8 mouse cellular contexts compared by ENCODE assay signal in the genomic region with DNA sequence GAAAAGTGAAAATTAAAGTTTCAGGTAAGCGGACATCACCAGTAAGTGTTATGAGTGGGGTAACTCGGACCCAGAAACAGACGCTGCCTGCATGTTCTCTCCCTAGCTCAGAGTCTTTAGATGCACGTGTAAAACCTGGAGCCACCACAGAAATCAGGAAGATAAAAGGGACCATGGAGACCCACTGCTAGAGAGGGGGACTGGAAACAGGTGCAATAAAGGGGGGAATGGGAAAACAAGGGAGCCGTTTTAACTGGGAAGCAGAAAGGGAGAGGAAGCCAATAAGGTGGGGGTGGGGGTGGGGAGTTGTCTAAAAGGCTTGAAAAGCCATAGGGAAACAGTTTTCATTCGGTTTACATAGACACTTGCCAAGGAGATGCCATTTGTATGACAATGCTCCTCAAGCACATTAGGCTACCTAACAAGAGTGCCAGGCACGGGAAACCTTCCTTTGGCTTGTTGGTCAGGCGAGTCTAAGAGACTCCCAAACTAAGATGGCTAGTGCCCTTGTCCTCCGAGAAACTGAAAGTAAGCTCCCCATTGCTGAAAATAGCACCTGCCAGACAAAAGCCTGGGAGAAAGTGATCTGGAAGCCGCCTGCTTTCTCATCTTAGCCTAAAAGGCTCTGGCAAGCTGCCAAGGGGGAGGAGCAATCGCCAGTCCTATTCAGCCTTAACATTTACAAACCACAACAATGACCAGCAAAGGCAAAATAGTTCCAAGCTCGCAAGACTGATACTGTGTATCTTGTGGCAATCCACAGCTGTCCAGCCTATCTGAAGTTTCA. TPM values are rescaled to one million over a fixed set of nuclear protein-coding genes. Genes with fewer than 3 reads are reported as not detected.
A peak's percentile ranks its signal among the peaks of the same experiment; 100 is the strongest.
DNase-seq lines count a peak whose midpoint lies in the region; ATAC-seq and TF ChIP-seq lines count a peak whose summit lies in the region.

No protein-coding gene starts in this region.

- DNase-seq in spleen, adult 12 weeks (ENCODE audit: low spot score): peak; percentile 46
- no peak for DNase-seq in spleen, adult 18-20 months
- peak; percentile 76 for DNase-seq in adrenal gland, postnatal 14 days
- peak; percentile 74 for DNase-seq in hindbrain, postnatal 0 days (ENCODE audit: low spot score)
- peak; percentile 50 for DNase-seq in ovary, postnatal 36 days (ENCODE audit: low spot score)

- peak overlapping the region; percentile 35 for H3K4me3 ChIP-seq in forebrain, embryonic 16.5 days (replicated peaks; ENCODE audit: low read length)
- H3K4me3 ChIP-seq in hindbrain, postnatal 0 days (ENCODE audit: low read length): peak overlapping the region; percentile 25
- H3K4me3 ChIP-seq in lung, embryonic 15.5 days: no peak overlapping the region

- WGBS in forebrain, embryonic 16.5 days: 14% methylated on average over 12 of the region's 12 CpGs
- WGBS in hindbrain, postnatal 0 days: 35% methylated on average over 12 of the region's 12 CpGs
- 63% methylated on average over 12 of the region's 12 CpGs for WGBS in lung, embryonic 15.5 days

- H3K27ac ChIP-seq in forebrain, embryonic 16.5 days (ENCODE audit: low read length): peak overlapping the region; percentile 60
- H3K27ac ChIP-seq in hindbrain, postnatal 0 days: peak overlapping the region; percentile 20; the same call in 1 of the 2 replicates
- H3K27ac ChIP-seq in lung, embryonic 15.5 days: no peak overlapping the region

- peak overlapping the region; percentile 51 for H3K4me2 ChIP-seq in forebrain, embryonic 16.5 days (ENCODE audit: low read length)
- peak overlapping the region; percentile 52 for H3K4me2 ChIP-seq in hindbrain, postnatal 0 days (ENCODE audit: low read depth, low read length)
- H3K4me2 ChIP-seq in lung, embryonic 15.5 days: peak overlapping the region; percentile 24

- H3K36me3 ChIP-seq in forebrain, embryonic 16.5 days (ENCODE audit: control insufficient read depth, insufficient read depth): peaks cover 22% of the 10 kb centered on the region
- H3K36me3 ChIP-seq in hindbrain, postnatal 0 days (ENCODE audit: insufficient read depth, low read length): peaks cover 19% of the 10 kb centered on the region; the same call in 1 of the 2 replicates
- peaks cover 39% of the 10 kb centered on the region for H3K36me3 ChIP-seq in lung, embryonic 15.5 days

- no peaks in the 10 kb centered on the region for H3K27me3 ChIP-seq in forebrain, embryonic 16.5 days (replicated peaks; ENCODE audit: control insufficient read depth, insufficient read depth, low read length)
- no peaks in the 10 kb centered on the region for H3K27me3 ChIP-seq in hindbrain, postnatal 0 days (ENCODE audit: insufficient read depth, low read length)
- no peaks in the 10 kb centered on the region for H3K27me3 ChIP-seq in lung, embryonic 15.5 days

- ATAC-seq in forebrain, embryonic 16.5 days: peak; percentile 54
- ATAC-seq in hindbrain, postnatal 0 days: peak; percentile 51; the same call in 1 of the 2 replicates
- ATAC-seq in lung, embryonic 15.5 days (ENCODE audit: borderline replicate concordance, extremely low read depth, low FRiP score, low TSS enrichment): no peak; the same call in 1 of the 2 replicates
- ATAC-seq in activated CD4-positive, CD25-positive, alpha-beta regulatory T cell, adult 4 months: no peak

- TF ChIP-seq CTCF in hindbrain, postnatal 0 days (IDR thresholded peaks at IDR 0.05; ENCODE audit: low read depth): no peak

- H3K9ac ChIP-seq in forebrain, embryonic 16.5 days (replicated peaks; ENCODE audit: low read depth, low read length): peak overlapping the region; percentile 43; the same call in 1 of the 2 replicates
- no peak overlapping the region; the same call in 1 of the 2 replicates for H3K9ac ChIP-seq in hindbrain, postnatal 0 days (replicated peaks; ENCODE audit: low read length)
- no peak overlapping the region for H3K9ac ChIP-seq in lung, embryonic 15.5 days

- H3K9me3 ChIP-seq in forebrain, embryonic 16.5 days (ENCODE audit: control insufficient read depth, low read length): no peaks in the 10 kb centered on the region; the same call in 1 of the 2 replicates
- no peaks in the 10 kb centered on the region for H3K9me3 ChIP-seq in hindbrain, postnatal 0 days (ENCODE audit: low read length)
- no peaks in the 10 kb centered on the region for H3K9me3 ChIP-seq in lung, embryonic 15.5 days

- peaks cover 13% of the 10 kb centered on the region for H3K4me1 ChIP-seq in forebrain, embryonic 16.5 days (replicated peaks; ENCODE audit: control insufficient read depth, insufficient read depth, low read length)
- H3K4me1 ChIP-seq in hindbrain, postnatal 0 days (ENCODE audit: insufficient read depth, low read length): no peaks in the 10 kb centered on the region
- peaks cover 12% of the 10 kb centered on the region; the same call in 1 of the 2 replicates for H3K4me1 ChIP-seq in lung, embryonic 15.5 days

RNA-seq across cellular contexts. Expression of gene Got2, which starts 10.0 kb away (rescaled TPM):
- total RNA-seq in adrenal gland, postnatal 14 days (2021): 99.6 and 129 TPM in 2 replicates
- polyA plus RNA-seq in forebrain, embryonic 16.5 days (2015; fragmentation: Nextera tagmentation; extraction: Ambion mirVana): 170 and 175 TPM in 2 replicates
- total RNA-seq in hindbrain, postnatal 0 days (2014; rRNA removed): 243 and 251 TPM in 2 replicates
- 228 and 230 TPM in 2 replicates for polyA plus RNA-seq in hindbrain, postnatal 0 days (2015; fragmentation: Nextera tagmentation; extraction: Ambion mirVana)
- 137 and 146 TPM in 2 replicates for polyA plus RNA-seq in lung, embryonic 15.5 days (2015; fragmentation: Nextera tagmentation; extraction: Ambion mirVana)
- polyA plus RNA-seq in activated CD4-positive, CD25-positive, alpha-beta regulatory T cell, adult 4 months (2017; shearing (Covaris generic)): 100 to 1,000 TPM in 1 of 2 experiments, 10 to 100 TPM in 1; 66.6 to 136 TPM

RNA-seq across cellular contexts. Expression of gene Slc38a7, which starts 25.0 kb away (rescaled TPM):
- total RNA-seq in adrenal gland, postnatal 14 days (2021): 13.3 and 13.6 TPM in 2 replicates
- 29.9 and 31.1 TPM in 2 replicates for polyA plus RNA-seq in forebrain, embryonic 16.5 days (2015; fragmentation: Nextera tagmentation; extraction: Ambion mirVana)
- 29.8 and 35.6 TPM in 2 replicates for total RNA-seq in hindbrain, postnatal 0 days (2014; rRNA removed)
- polyA plus RNA-seq in hindbrain, postnatal 0 days (2015; fragmentation: Nextera tagmentation; extraction: Ambion mirVana): 19.6 and 21.6 TPM in 2 replicates
- 12.5 and 13.8 TPM in 2 replicates for polyA plus RNA-seq in lung, embryonic 15.5 days (2015; fragmentation: Nextera tagmentation; extraction: Ambion mirVana)
- polyA plus RNA-seq in activated CD4-positive, CD25-positive, alpha-beta regulatory T cell, adult 4 months (2017; shearing (Covaris generic)): 1 to 10 TPM; 4.7 to 5.3 TPM

RNA-seq across cellular contexts. Expression of gene Sap18b, which starts 53.2 kb away (rescaled TPM):
- total RNA-seq in adrenal gland, postnatal 14 days (2021): 188 and 211 TPM in 2 replicates
- 219 and 261 TPM in 2 replicates for polyA plus RNA-seq in forebrain, embryonic 16.5 days (2015; fragmentation: Nextera tagmentation; extraction: Ambion mirVana)
- 31.2 and 57.4 TPM in 2 replicates for total RNA-seq in hindbrain, postnatal 0 days (2014; rRNA removed)
- polyA plus RNA-seq in hindbrain, postnatal 0 days (2015; fragmentation: Nextera tagmentation; extraction: Ambion mirVana): 325 and 342 TPM in 2 replicates
- 313 and 341 TPM in 2 replicates for polyA plus RNA-seq in lung, embryonic 15.5 days (2015; fragmentation: Nextera tagmentation; extraction: Ambion mirVana)
- 100 to 1,000 TPM; 286 to 315 TPM for polyA plus RNA-seq in activated CD4-positive, CD25-positive, alpha-beta regulatory T cell, adult 4 months (2017; shearing (Covaris generic))

Comparison
In these comparisons a context has a peak if more than half of its experiments do, and no peak if none do; other contexts are left out.
1. DNase-seq: peak in spleen, adult 12 weeks (single experiment), adrenal gland, postnatal 14 days (single experiment), hindbrain, postnatal 0 days (single experiment) and ovary, postnatal 36 days (single experiment); none in spleen, adult 18-20 months (0 of 2).
2. ATAC-seq: peak in forebrain, embryonic 16.5 days (single experiment) and hindbrain, postnatal 0 days (single experiment); none in lung, embryonic 15.5 days (single experiment) and activated CD4-positive, CD25-positive, alpha-beta regulatory T cell, adult 4 months (single experiment).
3. Peak in every context shown above with its lines, with median percentiles within 50 percentile points of each other: H3K4me2 ChIP-seq.